Mouse (Mus musculus) layer of hippocampus, postnatal 10 days (tissue): ENCODE measurements around the gene 1700067K01Rik. TPM values are rescaled to one million over a fixed set of nuclear protein-coding genes. Genes with fewer than 3 reads are reported as not detected.
"Not testable (repeated sequence)": the region's sequence is repeated elsewhere in the genome, so short reads cannot be mapped to it uniquely, and the experiment has no call there.

Experiments
- DNase-seq, 2 experiments: peaks; one replicate each; pipeline ENCODE4 v3.0.0; 2021; ENCODE audit warnings: low spot score in 2 of 2
- total RNA-seq, 2 experiments: library from RNA; stranded (reverse); gene quantifications; 2 replicates each; pipeline ENCODE4 v1.2.3; 2021

Gene 1700067K01Rik
- total RNA-seq, 2 experiments from 2014 or later = 0.49 to 0.66 TPM

- DNase-seq = no peak
Observed at GRCm38 (mm10) chr8:83982449-83982848, 18.9 kb upstream of the 1700067K01Rik start.

GRCm38 (mm10) chr8:83983222-83983621, 18.1 kb upstream of the 1700067K01Rik start:
- not testable (repeated sequence) for DNase-seq

DNA sequence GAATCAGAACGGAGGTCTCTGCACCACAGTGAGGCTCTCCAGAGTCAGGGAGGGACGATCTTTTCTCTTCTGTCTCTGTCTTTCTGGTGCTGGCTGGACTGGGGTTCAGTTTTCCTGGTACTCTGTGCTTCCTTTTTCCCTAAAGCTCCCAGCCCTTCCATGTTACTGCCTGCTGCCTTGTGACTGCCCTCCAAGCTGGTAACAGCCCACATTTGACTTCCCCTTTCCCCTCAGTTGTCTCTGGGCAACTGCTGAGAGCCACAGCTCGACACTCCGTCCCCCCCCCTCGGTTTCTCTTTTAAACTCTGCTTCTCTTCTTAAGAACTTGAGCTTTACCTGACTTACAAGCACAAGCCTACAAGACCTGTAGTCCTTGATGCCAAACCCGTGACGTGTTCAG, 12.1 kb upstream of the 1700067K01Rik start:
- DNase-seq = no peak

DNA sequence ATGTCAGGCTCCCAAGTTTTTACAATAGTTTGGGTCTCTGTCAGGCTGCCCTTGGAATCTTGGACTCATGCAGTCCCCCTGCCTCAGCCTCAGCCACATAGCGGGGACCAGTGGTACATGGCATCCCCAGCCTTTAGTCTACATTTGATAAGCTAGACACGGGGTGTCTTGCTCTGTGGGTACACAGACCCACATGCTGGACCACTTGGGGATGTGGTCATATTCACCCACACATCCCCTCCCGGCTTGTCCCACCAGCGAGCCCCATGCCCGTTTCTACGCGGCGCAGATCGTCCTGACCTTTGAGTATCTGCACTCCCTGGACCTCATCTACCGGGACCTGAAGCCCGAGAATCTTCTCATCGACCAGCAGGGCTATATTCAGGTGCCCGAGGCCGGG, 11.1 kb upstream of the 1700067K01Rik start:
- no peak for DNase-seq

DNA sequence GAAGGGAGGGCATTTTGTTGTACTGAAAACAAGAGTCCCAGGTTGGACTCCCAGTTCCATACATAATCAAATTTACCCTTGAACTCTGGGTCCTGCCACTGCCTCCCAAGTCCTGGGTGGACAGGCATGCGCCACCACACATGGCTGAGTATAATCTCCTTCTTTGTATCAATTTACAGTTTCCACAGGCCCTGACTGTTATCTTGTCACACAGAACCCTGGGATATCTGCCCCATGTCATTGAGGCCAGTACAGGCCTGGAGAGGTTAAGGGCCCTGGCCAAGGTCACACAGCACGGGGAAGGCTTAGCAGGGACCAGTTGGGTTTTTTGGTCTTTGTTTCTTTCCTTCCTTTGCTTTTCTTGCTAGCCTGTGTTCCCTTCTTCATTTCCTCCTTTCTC, 8.8 kb upstream of the 1700067K01Rik start:
- DNase-seq = no peak

DNA sequence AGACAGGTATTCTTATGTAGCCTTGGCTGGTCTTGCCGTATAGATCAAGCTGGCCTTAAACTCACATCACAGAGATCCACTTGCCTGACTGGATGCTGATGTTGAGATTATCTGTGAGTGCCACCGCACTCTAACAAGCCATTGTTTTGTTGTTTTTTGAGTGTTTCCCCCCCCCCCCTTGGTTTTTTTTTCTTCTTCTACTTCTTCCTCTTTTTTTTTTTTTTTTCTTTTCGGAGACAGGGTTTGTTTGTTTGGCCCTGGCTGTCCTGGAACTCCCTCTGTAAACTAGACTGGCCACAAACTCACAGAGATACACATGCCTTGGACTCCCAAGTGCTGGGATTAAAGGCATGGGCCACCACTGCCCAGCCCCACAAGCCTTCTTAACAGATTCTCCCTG, 7.3 kb upstream of the 1700067K01Rik start:
- DNase-seq = no peak

DNA sequence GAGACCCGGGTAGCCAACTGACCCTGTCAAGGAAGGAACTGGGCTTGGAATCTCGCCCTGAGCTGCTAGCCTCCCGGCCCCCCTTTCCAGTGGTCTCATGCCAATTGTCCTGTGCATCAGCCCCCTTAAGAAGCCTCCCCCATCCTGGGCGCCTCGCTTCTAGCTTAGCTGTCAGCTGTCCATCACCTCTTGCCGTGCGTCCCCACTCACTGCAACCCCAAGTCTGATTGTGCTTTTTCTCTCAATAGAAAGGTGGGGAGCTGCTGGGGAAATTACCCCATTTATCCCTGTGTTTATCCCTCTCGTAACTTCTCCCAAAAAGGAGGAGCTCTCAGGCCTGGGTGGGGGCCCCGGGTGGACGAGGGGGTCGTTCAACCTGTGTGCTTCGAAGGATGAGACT, 5.3 kb upstream of the 1700067K01Rik start:
- no peak for DNase-seq

- peak; percentile 72 to 84 for DNase-seq
Observed at GRCm38 (mm10) chr8:83996567-83997505, 4.5 kb upstream of the 1700067K01Rik start.

DNA sequence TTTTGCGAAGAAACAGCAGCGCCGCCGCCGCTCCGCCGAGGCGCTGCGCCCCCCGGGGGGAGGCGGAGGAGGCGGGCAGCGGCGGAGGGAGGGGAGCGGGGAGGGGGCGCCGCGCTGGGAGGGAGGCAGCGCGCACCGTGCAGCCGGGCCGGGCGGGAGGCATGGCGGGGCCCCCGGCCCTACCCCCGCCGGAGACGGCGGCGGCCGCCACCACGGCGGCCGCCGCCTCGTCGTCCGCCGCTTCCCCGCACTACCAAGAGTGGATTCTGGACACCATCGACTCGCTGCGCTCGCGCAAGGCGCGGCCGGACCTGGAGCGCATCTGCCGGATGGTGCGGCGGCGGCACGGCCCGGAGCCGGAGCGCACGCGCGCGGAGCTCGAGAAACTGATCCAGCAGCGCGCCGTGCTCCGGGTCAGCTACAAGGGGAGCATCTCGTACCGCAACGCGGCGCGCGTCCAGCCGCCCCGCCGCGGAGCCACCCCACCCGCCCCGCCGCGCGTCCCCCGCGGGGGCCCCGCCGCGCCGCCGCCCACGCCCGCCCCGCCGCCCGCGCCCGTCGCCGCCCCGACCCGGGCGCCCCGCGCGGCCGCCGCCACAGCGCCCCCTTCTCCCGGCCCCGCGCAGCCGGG, 3.7 kb upstream of the 1700067K01Rik start, which contains the start of gene Samd1:
Gene Samd1, plus strand, starts transcription at position 162 of the 631 bp plus-strand sequence.
- DNase-seq = peak; percentile 53 to 69

GRCm38 (mm10) chr8:83998231-83999056, 2.9 kb upstream of the 1700067K01Rik start:
- peak; percentile 61 to 74 for DNase-seq

DNA sequence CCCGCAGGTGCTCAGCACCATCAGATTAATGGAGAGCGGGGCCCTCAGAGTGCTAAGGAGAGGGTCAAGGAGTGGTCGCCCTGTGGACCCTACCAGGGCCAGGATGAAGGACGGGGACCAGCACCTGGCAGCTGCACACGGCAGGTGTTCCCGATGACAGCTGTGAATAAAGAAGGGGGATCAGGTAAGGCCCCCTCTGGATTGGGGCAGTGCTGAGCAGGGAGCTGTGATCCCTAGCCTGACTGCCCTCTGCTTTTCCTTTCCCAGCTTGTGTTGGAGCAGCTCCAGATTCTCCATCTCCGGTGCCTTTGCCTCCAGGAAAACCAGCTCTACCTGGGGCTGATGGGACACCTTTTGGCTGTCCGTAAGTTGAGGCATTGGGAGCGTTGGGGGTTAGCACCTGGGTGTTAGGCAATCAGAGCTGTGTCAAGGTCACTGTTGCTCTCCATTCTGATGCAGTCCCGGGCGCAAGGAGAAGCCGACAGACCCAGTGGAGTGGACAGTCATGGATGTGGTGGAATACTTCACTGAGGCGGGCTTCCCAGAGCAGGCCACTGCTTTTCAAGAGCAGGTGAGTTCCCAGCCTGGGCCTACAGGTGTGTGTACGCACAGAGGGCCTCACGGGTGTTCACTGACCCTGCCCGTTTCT, 2.1 kb upstream of the 1700067K01Rik start:
- no peak for DNase-seq

- no peak for DNase-seq
Observed at GRCm38 (mm10) chr8:83999825-84000224, 1.5 kb upstream of the 1700067K01Rik start.

DNA sequence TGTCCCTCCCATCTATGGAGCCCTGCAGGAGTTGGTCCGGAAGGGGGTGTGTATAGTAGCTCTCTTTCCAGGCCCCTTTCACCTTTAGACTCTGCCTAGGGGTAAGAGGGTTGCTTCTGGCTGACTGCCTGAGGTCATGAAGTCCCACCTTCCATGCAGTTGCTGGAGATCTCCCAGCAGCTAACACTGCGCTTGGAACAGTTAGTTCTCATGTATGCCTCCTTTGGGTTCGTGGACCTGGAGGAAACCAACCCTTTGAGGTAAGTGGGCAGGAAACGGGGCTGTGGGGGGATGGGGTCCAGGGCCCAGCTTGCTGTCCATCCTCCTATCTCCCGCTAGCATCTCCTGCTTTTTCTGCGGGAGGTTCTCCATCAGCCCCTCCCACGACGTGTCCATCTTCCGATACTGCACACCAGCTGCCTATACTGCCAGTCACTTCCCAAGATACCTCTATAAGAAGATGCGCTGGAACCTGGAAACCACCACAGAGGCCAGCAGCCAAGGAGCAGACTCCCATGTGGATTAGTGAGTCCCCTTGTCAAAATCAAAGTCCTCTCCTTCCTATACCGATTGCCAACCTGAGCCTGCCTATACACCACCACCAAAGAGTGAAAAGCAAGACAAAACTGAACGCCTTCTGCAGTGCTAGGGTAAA, 1.8 kb downstream of the 1700067K01Rik start:
- DNase-seq = no peak

DNA sequence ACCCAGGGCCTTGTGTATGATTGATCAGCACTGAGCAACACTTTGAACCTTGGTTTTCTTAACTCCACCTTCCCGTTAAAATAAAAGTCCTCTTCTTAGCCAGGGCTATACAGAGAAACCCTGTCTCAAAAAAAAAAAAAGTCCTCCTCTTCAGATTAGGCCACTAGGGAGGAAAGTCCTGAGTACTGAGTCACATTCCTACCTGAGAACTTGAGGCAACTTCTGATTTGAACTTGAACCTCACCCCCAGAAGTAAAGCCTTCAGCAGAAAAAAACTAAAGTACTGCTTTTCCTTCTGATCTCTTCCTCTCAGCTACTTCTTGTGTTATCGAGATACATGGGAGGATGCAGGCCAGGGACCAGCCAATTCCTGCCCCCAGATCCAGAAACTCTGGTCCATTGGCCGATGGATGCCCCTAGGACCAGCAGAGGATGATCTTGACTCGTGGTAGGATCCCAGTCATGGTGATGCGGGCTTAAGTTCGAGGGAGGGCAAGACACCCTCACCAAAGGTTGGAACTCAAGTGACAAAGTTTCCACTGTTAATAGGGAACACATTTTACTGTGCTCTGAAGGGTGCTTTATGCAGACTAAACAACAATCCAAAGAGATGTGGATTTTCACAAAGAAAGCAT, 2.4 kb downstream of the 1700067K01Rik start:
- no peak for DNase-seq

- DNase-seq = peak; percentile 88 to 93
Observed at GRCm38 (mm10) chr8:84004533-84005201, 3.4 kb downstream of the 1700067K01Rik start.

GRCm38 (mm10) chr8:84005502-84005901, 4.2 kb downstream of the 1700067K01Rik start:
- DNase-seq = not testable (repeated sequence)

GRCm38 (mm10) chr8:84008362-84008761, 7.1 kb downstream of the 1700067K01Rik start:
- DNase-seq = no peak

DNA sequence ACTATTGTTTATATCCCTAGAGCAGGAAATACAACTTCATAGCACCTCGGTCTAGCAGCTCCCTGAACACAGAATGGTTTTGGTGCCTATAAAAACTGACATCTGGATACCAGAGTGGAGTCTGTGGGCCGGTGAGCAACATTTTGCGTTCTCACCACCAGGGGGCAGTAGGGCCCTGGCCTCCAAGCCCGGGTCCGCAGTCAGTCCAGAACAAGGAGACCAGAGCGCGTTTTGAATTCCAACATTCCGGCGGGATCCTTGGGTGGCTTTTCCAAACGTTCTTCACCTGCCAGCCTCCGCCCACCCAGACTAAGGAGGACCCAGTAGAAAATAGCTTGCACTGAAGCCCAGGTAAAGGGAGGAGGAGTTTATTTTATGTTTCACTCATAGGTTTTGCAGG, 8.6 kb downstream of the 1700067K01Rik start:
- DNase-seq = peak; percentile 85 to 90
